Mouse (Mus musculus) layer of hippocampus, adult 2 months (tissue): Measurements from ENCODE around the gene Tmem191c. TPM values are rescaled to one million over a fixed set of nuclear protein-coding genes. Genes with fewer than 3 reads are reported as not detected.
A peak's percentile ranks its signal among the peaks of the same experiment; 100 is the strongest.

Experiments used
- DNase-seq, 2 experiments: peaks; one replicate each; pipeline ENCODE4 v3.0.0; 2022; ENCODE audit warnings: low spot score in 2 of 2
- H3K27ac ChIP-seq: fragments of 200-600 bp; 2 replicates; pipeline ENCODE4 v1.8.1; 2022
- H3K4me3 ChIP-seq: fragments of 200-600 bp; 2 replicates; pipeline ENCODE4 v1.8.1; 2022; ENCODE audit warnings: mild to moderate bottlenecking
- CTCF ChIP-seq: fragments of 200-600 bp; conservative IDR thresholded peaks from 2 replicates; pipeline ENCODE4 v1.8.1; 2022; ENCODE audit warnings: antibody characterized with exemption, mild to moderate bottlenecking, moderate library complexity
- total RNA-seq, 2 experiments: library from RNA; stranded (reverse); gene quantifications; 2 replicates each; pipeline ENCODE4 v1.2.3; 2021

The Tmem191c gene
- total RNA-seq, 2 experiments from 2014 or later: 98.5 to 116 TPM

GRCm38 (mm10) chr16:17316554-17316953 is 40.7 kb downstream of the Tmem191c start:
- peak in 1 of 2 experiments; percentile 33 for DNase-seq
- TF ChIP-seq CTCF: no peak
- Histone ChIP-seq H3K4me3 (no peak overlapping the region), H3K27ac (peak overlapping the region; percentile 67; the same call in 1 of the 2 replicates)

DNA sequence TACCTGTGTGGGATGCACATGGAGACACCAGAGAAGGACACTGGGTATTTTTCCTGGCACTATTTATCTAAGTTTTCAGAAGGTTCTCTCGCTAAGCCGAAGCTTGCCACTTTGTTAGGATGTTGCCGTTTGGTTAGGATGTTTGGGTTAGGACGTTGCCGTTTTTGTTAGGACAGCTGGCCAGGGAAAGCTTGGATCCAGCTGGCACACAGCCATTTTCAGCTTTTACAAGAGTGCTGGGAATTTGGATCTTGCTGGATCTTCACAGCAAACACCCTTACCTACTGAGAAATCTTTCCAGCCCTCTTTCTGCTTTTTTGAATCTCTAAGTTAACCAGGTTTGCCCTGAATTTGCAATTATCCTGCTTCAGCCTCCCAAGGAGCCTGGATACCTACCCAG is 45.6 kb downstream of the Tmem191c start:
- no peak for TF ChIP-seq CTCF
- H3K27ac ChIP-seq: peak overlapping the region; percentile 65; the same call in 1 of the 2 replicates
- no peak for DNase-seq

GRCm38 (mm10) chr16:17324745-17325144 is 48.9 kb downstream of the Tmem191c start:
- no peak for TF ChIP-seq CTCF
- no peak overlapping the region for H3K27ac ChIP-seq
- H3K4me3 ChIP-seq: no peak overlapping the region
- no peak for DNase-seq

More for the DNA sequence above, 45.6 kb downstream of the Tmem191c start:
- no peak overlapping the region for H3K4me3 ChIP-seq

DNA sequence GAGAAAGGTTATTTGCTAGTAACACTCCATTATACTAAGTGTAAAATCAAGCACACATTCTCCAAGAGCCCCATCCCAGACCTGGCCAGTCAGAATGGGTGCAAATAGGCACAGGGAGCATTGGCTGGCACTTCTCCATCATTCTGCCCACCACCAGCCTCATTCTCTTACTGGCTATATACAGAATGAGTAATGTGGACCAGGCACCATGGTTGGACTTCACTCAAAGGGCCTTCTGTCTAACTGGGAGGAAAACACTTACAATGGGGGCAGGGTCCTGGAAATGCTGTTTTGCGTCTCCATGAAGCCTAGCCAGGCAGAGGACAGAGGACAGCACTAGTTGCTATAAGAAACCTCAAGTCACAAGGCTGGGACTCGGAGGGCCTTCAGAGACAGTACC is 50.2 kb downstream of the Tmem191c start:
- peak overlapping the region; percentile 69 for H3K27ac ChIP-seq

GRCm38 (mm10) chr16:17329848-17330570 is 54.1 kb downstream of the Tmem191c start:
- DNase-seq: peak in 1 of 2 experiments; percentile 28
- Histone ChIP-seq H3K4me3 (no peak overlapping the region), H3K27ac (peak overlapping the region; percentile 55)
- TF ChIP-seq CTCF: no peak

More for the DNA sequence above, 50.2 kb downstream of the Tmem191c start:
- H3K4me3 ChIP-seq: no peak overlapping the region
- no peak for TF ChIP-seq CTCF
- peak in 1 of 2 experiments; percentile 26 for DNase-seq

DNA sequence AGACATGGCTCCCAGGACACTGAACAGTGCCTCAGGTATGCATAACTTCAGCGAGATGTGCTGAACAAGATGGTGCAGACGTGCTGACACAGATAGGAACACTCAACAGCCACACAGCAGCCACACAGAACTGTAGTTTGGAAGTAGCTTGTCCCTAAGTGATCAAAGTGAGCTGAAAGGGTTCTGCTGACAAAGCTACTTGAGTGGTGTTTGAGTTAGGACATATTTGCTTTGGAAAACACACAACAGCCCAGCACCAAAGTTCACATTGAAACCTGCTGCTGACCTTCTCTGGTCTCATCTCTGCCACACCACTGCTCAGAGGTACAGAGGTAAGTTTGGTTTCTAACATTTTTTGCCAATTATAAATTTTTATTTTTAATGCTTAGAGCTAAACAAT is 55.2 kb downstream of the Tmem191c start, which contains the start of gene Serpind1:
Serpind1 (plus strand) TSS at position 256 of the 400 bp plus-strand sequence.
- Histone ChIP-seq H3K27ac (0 out of 2 replicates have a peak within 1 kb of the TSS, but pooled peaks have one; percentile 55), H3K4me3 (no peak within 1 kb of the TSS)
- TF ChIP-seq CTCF: no peak
- no peak for DNase-seq

- no peak for DNase-seq
- no peak overlapping the region for H3K27ac ChIP-seq
- no peak overlapping the region for H3K4me3 ChIP-seq
- no peak for TF ChIP-seq CTCF
Observed at GRCm38 (mm10) chr16:17331855-17332254, 56.0 kb downstream of the Tmem191c start.

Other genes starting within 250 kb of the Tmem191c start
- gene Ypel1, start 206.4 kb upstream of the Tmem191c start, total RNA-seq: 10 to 100 TPM; 35.0 to 38.0 TPM
- 100 to 1,000 TPM in 1 of 2 experiments, 10 to 100 TPM in 1; 91.3 to 105 TPM for gene Ppil2, start 164.8 kb upstream of the Tmem191c start, total RNA-seq
- gene 2610318N02Rik, start 150.9 kb upstream of the Tmem191c start, total RNA-seq: 1 to 10 TPM in 1 of 2 experiments, under 1 TPM in 1; 0.76 to 1.8 TPM
- gene Sdf2l1, start 143.7 kb upstream of the Tmem191c start, total RNA-seq: 10 to 100 TPM; 21.6 to 26.4 TPM
- gene Ydjc, start 131.5 kb upstream of the Tmem191c start, total RNA-seq: 10 to 100 TPM; 24.5 to 25.2 TPM
- gene Ccdc116, start 128.8 kb upstream of the Tmem191c start, total RNA-seq: 1 to 10 TPM; 2.0 to 2.7 TPM
- 100 to 1,000 TPM; 133 to 139 TPM for gene Ube2l3, start 73.4 kb upstream of the Tmem191c start, total RNA-seq
- 1 to 10 TPM; 3.9 to 4.3 TPM for gene Rimbp3, start 67.5 kb upstream of the Tmem191c start, total RNA-seq
- 1 to 10 TPM; 5.2 to 5.5 TPM for gene Hic2, start 42.5 kb upstream of the Tmem191c start, total RNA-seq
- 1 to 10 TPM in 1 of 2 experiments, under 1 TPM in 1; 0.79 to 1.4 TPM for gene Serpind1, start 55.3 kb downstream of the Tmem191c start, total RNA-seq
- 10 to 100 TPM; 19.4 to 20.6 TPM for gene Snap29, start 129.9 kb downstream of the Tmem191c start, total RNA-seq
- gene Pi4ka, start 130.2 kb downstream of the Tmem191c start, total RNA-seq: 100 to 1,000 TPM; 275 to 301 TPM
- gene Crkl, start 175.9 kb downstream of the Tmem191c start, total RNA-seq: 10 to 100 TPM; 33.5 to 37.4 TPM
- gene Aifm3, start 213.5 kb downstream of the Tmem191c start, total RNA-seq: 100 to 1,000 TPM; 112 to 116 TPM
- gene Lztr1, start 232.6 kb downstream of the Tmem191c start, total RNA-seq: 100 to 1,000 TPM; 186 to 201 TPM